24 mouse cellular contexts compared by ENCODE assay signal in genomic region chr10:100620040-100620439, GRCm38 (mm10). TPM values are rescaled to one million over a fixed set of nuclear protein-coding genes. Genes with fewer than 3 reads are reported as not detected.
A peak's percentile ranks its signal among the peaks of the same experiment; 100 is the strongest.
DNase-seq lines count a peak whose midpoint lies in the region; TF ChIP-seq lines count a peak whose summit lies in the region.
"Had no signal": no experiment of that assay in that cellular context is flagged by ENCODE, and none has a peak within 500 bp of the region (broad histone marks: within the 10 kb centered on the region; RNA-seq: fewer than 3 reads in every experiment).

No protein-coding gene starts in this region.

- no peak overlapping the region for H3K27ac ChIP-seq in testis, adult 2 months (ENCODE audit: control insufficient read depth, insufficient read depth, low read depth, low read length)

- TF ChIP-seq CTCF in testis, adult 2 months (IDR thresholded peaks at IDR 0.05; ENCODE audit: control insufficient read depth, insufficient read depth, insufficient replicate concordance, low read depth, low read length) = no peak

- DNase-seq in testis, postnatal 10 days (ENCODE audit: low spot score) = peak; percentile 38
- peak; percentile 77 for DNase-seq in testis, postnatal 14 days (ENCODE audit: low spot score)
- no peak for DNase-seq in heart, postnatal 4 days
- DNase-seq in lung, postnatal 25 days (ENCODE audit: low spot score) = no peak
- no peak for DNase-seq in heart, adult 11 months
- DNase-seq: adrenal gland, adult 8-10 months; adrenal gland, postnatal 10 days; adrenal gland, postnatal 14 days; adrenal gland, postnatal 25 days; B cell, adult 2 months had no signal

- peak; percentile 24; the same call in 1 of the 2 replicates for TF ChIP-seq POLR2A in testis, adult 2 months (IDR thresholded peaks at IDR 0.05; ENCODE audit: control insufficient read depth, low read depth, low read length)

- H3K27me3 ChIP-seq in testis, adult 2 months (ENCODE audit: control insufficient read depth, insufficient read depth, low read length) = no peaks in the 10 kb centered on the region
- H3K27me3 ChIP-seq: CH12.LX had no signal

- no peaks in the 10 kb centered on the region for H3K36me3 ChIP-seq in testis, adult 2 months (ENCODE audit: control insufficient read depth, insufficient read depth, low read length)
- H3K36me3 ChIP-seq: G1E had no signal

- peaks cover 4% of the 10 kb centered on the region; the same call in 1 of the 2 replicates for H3K4me1 ChIP-seq in testis, adult 2 months (ENCODE audit: control insufficient read depth, insufficient read depth, low read length)

- H3K4me3 ChIP-seq in testis, adult 2 months (ENCODE audit: control insufficient read depth, low read depth, low read length) = peak overlapping the region; percentile 53

RNA-seq across cellular contexts. Expression of gene 1700017N19Rik, which starts 29.8 kb away (rescaled TPM):
- 54.3 and 79.5 TPM in 2 replicates for polyA plus RNA-seq in testis, adult 2 months (2012; rRNA removed)
- total RNA-seq in heart, postnatal 4 days (2021) = not detected
- total RNA-seq: adrenal gland, adult 18-20 months; adrenal gland, adult 2 months; adrenal gland, adult 8-10 months; adrenal gland, postnatal 10 days; adrenal gland, postnatal 14 days; adrenal gland, postnatal 25 days; adrenal gland, postnatal 36 days; adrenal gland, postnatal 4 days; CH12.LX; ES-E14; G1E; MEL had no signal
- polyA plus RNA-seq: activated CD4-positive, CD25-positive, alpha-beta regulatory T cell, adult 4 months; adrenal gland, adult 2 months; brain, embryonic 14.5 days; C2C12; CD4-positive, CD25-positive, alpha-beta regulatory T cell, adult 4 months; G1E; Patski had no signal

RNA-seq across cellular contexts. Expression of gene 4930430F08Rik, which starts 29.8 kb away (rescaled TPM):
- 22.6 and 22.8 TPM in 2 replicates for polyA plus RNA-seq in testis, adult 2 months (2012; rRNA removed)
- total RNA-seq in heart, postnatal 4 days (2021) = 1 to 10 TPM; 4.3 to 4.5 TPM
- total RNA-seq: CH12.LX had no signal

Comparison
In these comparisons a context has a peak if more than half of its experiments do, and no peak if none do; other contexts are left out.
1. DNase-seq: peak in testis, postnatal 10 days (single experiment) and testis, postnatal 14 days (single experiment); none in heart, postnatal 4 days (single experiment), lung, postnatal 25 days (single experiment) and heart, adult 11 months (single experiment).